Mouse (Mus musculus): ENCODE results near the gene Rfx8. TPM values are rescaled to one million over a fixed set of nuclear protein-coding genes. Genes with fewer than 3 reads are reported as not detected.

The Rfx8 gene
- total and polyA plus RNA-seq, 2 experiments, result 0.04 to 0.09 TPM

DNA sequence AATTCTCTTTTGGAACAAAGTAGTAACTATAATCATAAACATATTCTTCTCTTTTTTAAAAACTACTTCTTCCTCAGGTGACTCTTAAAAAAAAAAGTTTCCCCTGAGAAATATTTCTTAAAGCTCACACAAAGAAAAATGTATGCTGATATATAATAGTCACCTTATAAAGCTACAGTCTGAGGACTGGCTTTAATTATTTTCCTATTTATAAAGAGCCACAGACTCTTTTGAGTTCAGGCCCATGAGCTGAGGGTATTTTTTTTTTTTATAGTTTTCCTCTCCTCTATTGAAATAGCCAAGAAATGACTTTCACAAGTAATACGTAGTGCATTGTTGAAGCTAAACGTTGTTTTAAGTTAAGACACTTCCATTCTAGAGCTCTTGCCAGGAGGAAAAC lies 611 bp downstream of the Rfx8 start:
- H3K27me3 ChIP-seq (ENCODE audit: control insufficient read depth, insufficient read depth, low read length), result peaks cover 2% of the 10 kb centered on the region; the same call in 1 of the 2 replicates
- no peaks in the 10 kb centered on the region for H3K4me1 ChIP-seq (ENCODE audit: control insufficient read depth, insufficient read depth, low read length)
- 46% methylated on average over 2 of the region's 2 CpGs for WGBS
- H3K4me3 ChIP-seq (ENCODE audit: insufficient read depth, low read depth, low read length), result no peak overlapping the region
- TF ChIP-seq POLR2A (IDR thresholded peaks at IDR 0.05; ENCODE audit: extremely low read depth, insufficient read depth, low read length) (no peak), CTCF (IDR thresholded peaks at IDR 0.05; ENCODE audit: low read depth, low read length) (no peak)
- H3K9ac ChIP-seq (ENCODE audit: low read depth, low read length), result no peak overlapping the region
- H3K36me3 ChIP-seq (ENCODE audit: control insufficient read depth, insufficient read depth, low read length), result no peaks in the 10 kb centered on the region
- no peak for DNase-seq (ENCODE audit: extremely low read depth, low read depth, low spot score)
- no peaks in the 10 kb centered on the region for H3K79me2 ChIP-seq (ENCODE audit: control insufficient read depth, insufficient read depth, low read length)
- H3K27ac ChIP-seq (replicated peaks; ENCODE audit: insufficient read depth, low read depth, low read length), result no peak overlapping the region

DNA sequence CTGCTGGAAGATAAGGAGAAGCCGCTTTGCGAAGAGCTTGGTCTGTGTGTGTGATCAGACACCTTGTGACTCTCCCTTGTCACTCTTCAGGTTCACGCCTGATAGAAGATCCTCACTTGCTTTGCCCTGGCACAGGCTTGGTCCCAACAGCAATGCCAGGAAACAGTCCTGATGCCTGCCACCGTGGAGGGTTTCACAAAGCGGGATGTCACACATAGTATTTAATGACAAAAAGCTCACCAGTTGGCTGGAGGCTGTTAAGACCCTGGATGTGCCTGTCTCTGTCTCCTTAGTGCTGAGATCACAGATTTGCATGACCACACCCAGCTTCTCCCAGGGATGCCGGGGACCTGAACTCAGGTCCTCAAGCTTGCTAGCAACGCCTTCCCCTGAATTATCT lies 5.2 kb downstream of the Rfx8 start:
- DNase-seq (ENCODE audit: extremely low read depth, low read depth, low spot score), result no peak
- TF ChIP-seq CTCF (IDR thresholded peaks at IDR 0.05; ENCODE audit: low read depth, low read length), result no peak
- TF ChIP-seq POLR2A (IDR thresholded peaks at IDR 0.05; ENCODE audit: extremely low read depth, insufficient read depth, low read length), result no peak
- Histone ChIP-seq H3K36me3 (ENCODE audit: control insufficient read depth, insufficient read depth, low read length) (no peaks in the 10 kb centered on the region), H3K79me2 (ENCODE audit: control insufficient read depth, insufficient read depth, low read length) (no peaks in the 10 kb centered on the region), H3K27ac (replicated peaks; ENCODE audit: insufficient read depth, low read depth, low read length) (no peak overlapping the region), H3K4me1 (ENCODE audit: control insufficient read depth, insufficient read depth, low read length) (0 out of 2 replicates have a peak, but pooled peaks cover 2% of the 10 kb centered on the region), H3K9ac (ENCODE audit: low read depth, low read length) (no peak overlapping the region), H3K27me3 (ENCODE audit: control insufficient read depth, insufficient read depth, low read length) (peaks cover under 1% of the 10 kb centered on the region; the same call in 1 of the 2 replicates), H3K4me3 (ENCODE audit: insufficient read depth, low read depth, low read length) (no peak overlapping the region)
- 82% methylated on average over 7 of the region's 7 CpGs for WGBS

DNA sequence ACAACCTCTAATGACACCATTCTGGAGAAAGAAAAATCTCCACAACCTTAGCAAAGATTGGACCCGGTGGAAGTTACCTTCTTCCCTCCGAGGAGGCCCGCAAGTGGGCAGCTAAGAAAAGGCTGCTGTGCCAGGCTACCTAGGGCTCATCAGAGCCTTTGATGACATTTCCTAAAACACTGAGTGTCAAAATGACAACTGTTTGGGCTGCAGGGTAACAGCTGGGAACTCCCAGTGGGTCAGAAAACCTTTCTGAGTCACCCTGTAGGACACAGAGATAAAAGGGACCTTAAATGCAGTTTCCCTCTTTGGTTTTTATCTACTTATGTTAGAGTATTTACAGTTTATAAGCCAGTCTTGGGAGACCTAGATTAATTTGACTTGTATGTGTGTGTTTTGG lies 6.1 kb downstream of the Rfx8 start:
- Histone ChIP-seq H3K9ac (ENCODE audit: low read depth, low read length) (no peak overlapping the region), H3K27me3 (ENCODE audit: control insufficient read depth, insufficient read depth, low read length) (no peaks in the 10 kb centered on the region), H3K36me3 (ENCODE audit: control insufficient read depth, insufficient read depth, low read length) (no peaks in the 10 kb centered on the region), H3K27ac (replicated peaks; ENCODE audit: insufficient read depth, low read depth, low read length) (peak overlapping the region; percentile 70), H3K79me2 (ENCODE audit: control insufficient read depth, insufficient read depth, low read length) (no peaks in the 10 kb centered on the region), H3K4me3 (ENCODE audit: insufficient read depth, low read depth, low read length) (no peak overlapping the region), H3K4me1 (ENCODE audit: control insufficient read depth, insufficient read depth, low read length) (peaks cover 2% of the 10 kb centered on the region; the same call in 1 of the 2 replicates)
- 71% methylated on average over 3 of the region's 3 CpGs for WGBS
- TF ChIP-seq CTCF (IDR thresholded peaks at IDR 0.05; ENCODE audit: low read depth, low read length) (no peak), POLR2A (IDR thresholded peaks at IDR 0.05; ENCODE audit: extremely low read depth, insufficient read depth, low read length) (no peak)
- DNase-seq (ENCODE audit: extremely low read depth, low read depth, low spot score), result no peak

DNA sequence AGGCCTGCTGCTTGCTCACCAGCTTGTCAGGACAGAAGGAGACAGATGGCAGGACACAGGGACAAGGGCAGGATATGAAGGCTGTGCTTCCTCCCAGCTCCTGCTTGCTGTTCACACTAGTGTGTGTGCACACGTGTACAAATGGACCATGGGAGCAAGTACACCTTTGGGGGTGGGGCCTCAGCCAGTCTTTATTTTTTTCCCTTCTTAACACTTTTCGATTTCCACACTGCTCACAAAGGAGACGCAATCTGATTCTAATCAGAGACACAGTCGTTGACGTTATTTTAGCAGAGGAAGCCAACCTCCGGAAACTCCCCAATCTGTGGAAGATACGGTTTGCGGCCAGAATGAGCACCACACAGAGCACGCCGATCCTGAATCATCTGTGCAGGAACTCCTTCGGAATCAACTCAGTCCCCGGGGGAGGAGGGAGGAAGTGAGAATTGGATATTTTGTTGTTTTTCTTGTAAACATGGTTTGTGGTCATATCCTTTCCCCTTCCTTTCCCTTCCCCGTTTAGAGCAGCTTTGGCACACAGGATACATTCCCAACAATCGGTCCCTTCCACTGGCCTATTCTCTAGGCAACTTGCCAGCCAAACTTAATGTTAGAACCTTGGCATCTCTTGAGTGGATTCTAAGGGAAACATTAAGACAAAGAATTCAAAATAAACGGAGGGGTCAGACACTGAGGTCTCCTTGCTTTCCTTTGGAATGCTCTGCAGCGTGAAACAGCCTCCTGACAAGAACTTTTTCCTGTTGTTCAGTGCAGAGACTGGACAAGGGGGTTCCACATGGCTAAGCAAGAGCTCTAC lies 6.7 kb downstream of the Rfx8 start:
- Histone ChIP-seq H3K27ac (replicated peaks; ENCODE audit: insufficient read depth, low read depth, low read length) (peak overlapping the region; percentile 86), H3K4me1 (ENCODE audit: control insufficient read depth, insufficient read depth, low read length) (peaks cover 2% of the 10 kb centered on the region; the same call in 1 of the 2 replicates), H3K79me2 (ENCODE audit: control insufficient read depth, insufficient read depth, low read length) (no peaks in the 10 kb centered on the region), H3K36me3 (ENCODE audit: control insufficient read depth, insufficient read depth, low read length) (no peaks in the 10 kb centered on the region), H3K27me3 (ENCODE audit: control insufficient read depth, insufficient read depth, low read length) (no peaks in the 10 kb centered on the region), H3K4me3 (ENCODE audit: insufficient read depth, low read depth, low read length) (no peak overlapping the region), H3K9ac (ENCODE audit: low read depth, low read length) (no peak overlapping the region)
- TF ChIP-seq POLR2A (IDR thresholded peaks at IDR 0.05; ENCODE audit: extremely low read depth, insufficient read depth, low read length) (no peak), CTCF (IDR thresholded peaks at IDR 0.05; ENCODE audit: low read depth, low read length) (no peak)
- DNase-seq (ENCODE audit: extremely low read depth, low read depth, low spot score), result peak; percentile 60
- WGBS, result 63% methylated on average over 16 of the region's 16 CpGs

DNA sequence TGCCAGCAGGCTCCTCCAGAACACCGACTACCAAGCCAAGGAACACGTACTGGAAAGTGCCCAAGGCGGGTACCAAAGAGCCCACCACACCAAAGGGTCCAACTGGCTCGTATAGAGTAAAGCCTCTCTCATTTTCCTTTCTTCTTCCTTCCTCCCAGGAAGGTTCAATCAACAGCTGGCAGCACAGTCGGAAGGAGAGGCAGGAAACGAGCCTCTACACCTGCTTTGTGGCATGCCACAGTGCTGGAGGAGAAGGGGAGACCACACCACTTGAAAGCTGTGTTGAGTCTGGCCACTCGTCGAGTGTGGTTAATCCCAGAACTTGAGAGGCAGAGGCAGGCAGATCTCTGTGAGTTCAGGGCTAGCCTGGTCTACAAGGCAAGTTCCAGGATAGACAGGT lies 7.5 kb downstream of the Rfx8 start:
- no peaks in the 10 kb centered on the region for H3K27me3 ChIP-seq (ENCODE audit: control insufficient read depth, insufficient read depth, low read length)
- TF ChIP-seq CTCF (IDR thresholded peaks at IDR 0.05; ENCODE audit: low read depth, low read length) (no peak), POLR2A (IDR thresholded peaks at IDR 0.05; ENCODE audit: extremely low read depth, insufficient read depth, low read length) (no peak)
- WGBS, result 79% methylated on average over 8 of the region's 8 CpGs
- no peak overlapping the region for H3K4me3 ChIP-seq (ENCODE audit: insufficient read depth, low read depth, low read length)
- H3K9ac ChIP-seq (ENCODE audit: low read depth, low read length), result no peak overlapping the region
- DNase-seq (ENCODE audit: extremely low read depth, low read depth, low spot score), result no peak
- peaks cover 2% of the 10 kb centered on the region; the same call in 1 of the 2 replicates for H3K4me1 ChIP-seq (ENCODE audit: control insufficient read depth, insufficient read depth, low read length)
- H3K27ac ChIP-seq (replicated peaks; ENCODE audit: insufficient read depth, low read depth, low read length), result peak overlapping the region; percentile 86
- no peaks in the 10 kb centered on the region for H3K36me3 ChIP-seq (ENCODE audit: control insufficient read depth, insufficient read depth, low read length)
- no peaks in the 10 kb centered on the region for H3K79me2 ChIP-seq (ENCODE audit: control insufficient read depth, insufficient read depth, low read length)

DNA sequence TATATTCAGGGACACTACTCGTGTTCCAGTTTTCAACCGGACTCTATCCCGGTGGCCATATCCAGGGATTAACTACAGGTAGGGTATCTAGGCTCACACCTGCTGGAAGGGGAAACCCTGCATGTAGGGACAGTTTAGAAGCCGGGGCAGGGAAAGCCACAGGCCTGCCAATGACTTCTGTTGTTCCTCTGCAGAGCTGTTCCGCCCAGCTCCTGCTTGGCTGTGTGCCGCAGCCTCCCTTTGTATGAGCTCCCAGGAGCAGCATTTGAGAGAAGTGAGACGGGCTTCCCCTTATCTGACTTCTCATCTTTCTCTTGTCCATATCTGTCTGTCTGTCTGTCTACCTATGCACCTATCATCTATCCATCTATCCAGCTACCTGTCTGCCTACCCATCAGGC lies 8.5 kb downstream of the Rfx8 start:
- Histone ChIP-seq H3K4me1 (ENCODE audit: control insufficient read depth, insufficient read depth, low read length) (peaks cover 2% of the 10 kb centered on the region; the same call in 1 of the 2 replicates), H3K9ac (ENCODE audit: low read depth, low read length) (no peak overlapping the region), H3K79me2 (ENCODE audit: control insufficient read depth, insufficient read depth, low read length) (no peaks in the 10 kb centered on the region), H3K36me3 (ENCODE audit: control insufficient read depth, insufficient read depth, low read length) (no peaks in the 10 kb centered on the region), H3K4me3 (ENCODE audit: insufficient read depth, low read depth, low read length) (no peak overlapping the region), H3K27ac (replicated peaks; ENCODE audit: insufficient read depth, low read depth, low read length) (no peak overlapping the region), H3K27me3 (ENCODE audit: control insufficient read depth, insufficient read depth, low read length) (no peaks in the 10 kb centered on the region)
- no peak for DNase-seq (ENCODE audit: extremely low read depth, low read depth, low spot score)
- TF ChIP-seq POLR2A (IDR thresholded peaks at IDR 0.05; ENCODE audit: extremely low read depth, insufficient read depth, low read length) (no peak), CTCF (IDR thresholded peaks at IDR 0.05; ENCODE audit: low read depth, low read length) (no peak)
- 91% methylated on average over 7 of the region's 7 CpGs for WGBS

Measured in liver, adult 2 months (tissue).